ENCODE assay signal across 22 mouse cellular contexts in the genomic region with DNA sequence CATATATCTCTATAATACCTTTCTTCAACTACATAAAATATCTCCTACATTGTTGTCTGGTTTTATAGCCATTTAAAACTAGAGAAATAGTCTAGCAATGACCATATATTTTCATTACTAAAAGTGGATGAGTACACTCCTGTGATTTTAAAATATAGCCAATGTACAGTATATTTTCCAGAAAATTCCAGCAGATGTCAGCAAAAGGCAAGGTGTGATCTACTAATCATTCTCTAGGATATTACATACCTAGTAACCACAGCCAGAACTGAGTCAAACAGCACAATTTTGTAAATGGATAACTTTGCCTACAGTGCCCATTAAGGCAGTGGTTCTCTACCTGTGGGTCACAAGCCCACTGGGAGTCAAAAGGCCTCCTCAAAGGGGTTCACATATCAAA.
A peak's percentile ranks its signal among the peaks of the same experiment; 100 is the strongest.
DNase-seq lines count a peak whose midpoint lies in the region; ATAC-seq and TF ChIP-seq lines count a peak whose summit lies in the region.
"Had no signal": no experiment of that assay in that cellular context is flagged by ENCODE, and none has a peak within 500 bp of the region (broad histone marks: within the 10 kb centered on the region; RNA-seq: fewer than 3 reads in every experiment).

No protein-coding gene starts in this region.

- no peak overlapping the region for H3K4me3 ChIP-seq in hindbrain, postnatal 0 days (ENCODE audit: low read length)
- no peak overlapping the region for H3K4me3 ChIP-seq in hindbrain, embryonic 14.5 days (replicated peaks; ENCODE audit: low read length)
- no peak overlapping the region for H3K4me3 ChIP-seq in left cerebral cortex, adult 2 months
- H3K4me3 ChIP-seq in embryonic facial prominence, embryonic 10.5 days, result no peak overlapping the region
- H3K4me3 ChIP-seq: forebrain, embryonic 10.5 days; forebrain, embryonic 15.5 days; gastrocnemius, adult 2 months; hindbrain, embryonic 12.5 days had no signal

- no peaks in the 10 kb centered on the region for H3K27me3 ChIP-seq in hindbrain, postnatal 0 days (ENCODE audit: insufficient read depth, low read length)
- no peaks in the 10 kb centered on the region for H3K27me3 ChIP-seq in hindbrain, embryonic 14.5 days (ENCODE audit: control insufficient read depth, insufficient read depth, low read length)
- no peaks in the 10 kb centered on the region for H3K27me3 ChIP-seq in embryonic facial prominence, embryonic 10.5 days (replicated peaks; ENCODE audit: low read depth, poor library complexity, severe bottlenecking)
- H3K27me3 ChIP-seq: forebrain, embryonic 15.5 days; hindbrain, embryonic 12.5 days had no signal

- no peak overlapping the region for H3K27ac ChIP-seq in hindbrain, postnatal 0 days
- no peak overlapping the region for H3K27ac ChIP-seq in hindbrain, embryonic 14.5 days
- H3K27ac ChIP-seq in left cerebral cortex, adult 2 months, result no peak overlapping the region
- H3K27ac ChIP-seq in embryonic facial prominence, embryonic 10.5 days (replicated peaks), result no peak overlapping the region
- H3K27ac ChIP-seq: forebrain, embryonic 10.5 days; forebrain, embryonic 15.5 days; gastrocnemius, adult 2 months; hindbrain, embryonic 12.5 days had no signal

- ATAC-seq in hindbrain, postnatal 0 days, result no peak
- ATAC-seq in hindbrain, embryonic 14.5 days (ENCODE audit: low FRiP score), result no peak
- ATAC-seq: CD4-positive, CD25-positive, alpha-beta regulatory T cell, adult 4 months; forebrain, embryonic 15.5 days; hindbrain, embryonic 16.5 days; inflammation-experienced regulatory T-cells, adult 6 months had no signal

- TF ChIP-seq POLR2A in brain, embryonic 14.5 days (IDR thresholded peaks at IDR 0.05; ENCODE audit: borderline replicate concordance, extremely low read depth, insufficient read depth, insufficient read length, poor library complexity, severe bottlenecking), result no peak

- no peaks in the 10 kb centered on the region for H3K36me3 ChIP-seq in hindbrain, postnatal 0 days (ENCODE audit: insufficient read depth, low read length)
- H3K36me3 ChIP-seq in hindbrain, embryonic 14.5 days (replicated peaks; ENCODE audit: control insufficient read depth, insufficient read depth), result no peaks in the 10 kb centered on the region
- H3K36me3 ChIP-seq in embryonic facial prominence, embryonic 10.5 days (replicated peaks), result no peaks in the 10 kb centered on the region
- H3K36me3 ChIP-seq: forebrain, embryonic 10.5 days; forebrain, embryonic 15.5 days; hindbrain, embryonic 12.5 days had no signal

- H3K9ac ChIP-seq in hindbrain, postnatal 0 days (replicated peaks; ENCODE audit: low read length), result no peak overlapping the region
- H3K9ac ChIP-seq in hindbrain, embryonic 14.5 days, result no peak overlapping the region
- H3K9ac ChIP-seq: forebrain, embryonic 15.5 days; hindbrain, embryonic 12.5 days had no signal

- DNase-seq in hindbrain, postnatal 0 days (ENCODE audit: low spot score), result peak; percentile 33
- DNase-seq in hindbrain, embryonic 14.5 days (ENCODE audit: low spot score), result no peak
- no peak for DNase-seq in left cerebral cortex, adult 2 months (ENCODE audit: extremely low spot score in 1 of 2, low spot score in 2 of 2)
- DNase-seq in left cerebral cortex, adult 11 months (ENCODE audit: low spot score), result no peak
- DNase-seq in brain, embryonic 14.5 days (ENCODE audit: low read depth), result peak; percentile 6
- DNase-seq in embryonic facial prominence, embryonic 10.5 days (ENCODE audit: low spot score), result no peak
- DNase-seq: adrenal gland, adult 2 months; adrenal gland, postnatal 14 days; cerebellum, adult 11-12 months; cerebellum, adult 8-10 months; cerebellum, postnatal 36 days; embryo, embryonic 11 days; gastrocnemius, adult 2 months; gastrocnemius, postnatal 14 days; heart, adult 11 months had no signal

- TF ChIP-seq CTCF in hindbrain, postnatal 0 days (IDR thresholded peaks at IDR 0.05; ENCODE audit: low read depth), result peak; percentile 52
- TF ChIP-seq CTCF in left cerebral cortex, adult 2 months (IDR thresholded peaks at IDR 0.05), result peak; percentile 24
- no peak for TF ChIP-seq CTCF in brain, embryonic 14.5 days (IDR thresholded peaks at IDR 0.05; ENCODE audit: borderline replicate concordance, extremely low read depth, insufficient read depth, insufficient read length)

- H3K4me2 ChIP-seq in hindbrain, postnatal 0 days (ENCODE audit: low read depth, low read length), result no peak overlapping the region
- H3K4me2 ChIP-seq in hindbrain, embryonic 14.5 days (replicated peaks), result no peak overlapping the region
- H3K4me2 ChIP-seq: forebrain, embryonic 15.5 days; heart, embryonic 11.5 days; hindbrain, embryonic 12.5 days had no signal

- no peaks in the 10 kb centered on the region for H3K9me3 ChIP-seq in hindbrain, postnatal 0 days (ENCODE audit: low read length)
- H3K9me3 ChIP-seq in hindbrain, embryonic 14.5 days (ENCODE audit: control insufficient read depth, low read length), result no peaks in the 10 kb centered on the region
- H3K9me3 ChIP-seq in embryonic facial prominence, embryonic 10.5 days, result no peaks in the 10 kb centered on the region
- H3K9me3 ChIP-seq: forebrain, embryonic 10.5 days; forebrain, embryonic 15.5 days; hindbrain, embryonic 12.5 days had no signal

- intact Hi-C loops in left cerebral cortex, adult 2 months (cut with DNase I), result loop anchor here (5.0 to 10.0 kb wide), 2 partner anchors 961 to 1148 kb away; no protein-coding TSS in a partner anchor

- H3K4me1 ChIP-seq in hindbrain, postnatal 0 days (ENCODE audit: insufficient read depth, low read length), result no peaks in the 10 kb centered on the region
- no peaks in the 10 kb centered on the region for H3K4me1 ChIP-seq in hindbrain, embryonic 14.5 days (replicated peaks; ENCODE audit: control insufficient read depth, insufficient read depth, low read length)
- H3K4me1 ChIP-seq in embryonic facial prominence, embryonic 10.5 days, result no peaks in the 10 kb centered on the region
- H3K4me1 ChIP-seq: forebrain, embryonic 10.5 days; forebrain, embryonic 15.5 days; hindbrain, embryonic 12.5 days had no signal

Comparison
In these comparisons a context has a peak if more than half of its experiments do, and no peak if none do; other contexts are left out.
1. DNase-seq: peak in hindbrain, postnatal 0 days (single experiment) and brain, embryonic 14.5 days (single experiment); none in hindbrain, embryonic 14.5 days (single experiment), left cerebral cortex, adult 2 months (0 of 2), left cerebral cortex, adult 11 months (single experiment) and embryonic facial prominence, embryonic 10.5 days (single experiment).